Mouse (Mus musculus) kidney, adult 11 months (tissue): ENCODE data around the gene Ypel1.

Source experiments
- DNase-seq: peaks from one replicate; pipeline ENCODE4 v3.0.0; 2022

The Ypel1 gene

GRCm38 (mm10) chr16:17088346-17088745 is 18.9 kb downstream of the Ypel1 start:
- no peak for DNase-seq

GRCm38 (mm10) chr16:17096938-17097337 is 27.4 kb downstream of the Ypel1 start:
- DNase-seq: peak; percentile 12

- DNase-seq: no peak
Observed at GRCm38 (mm10) chr16:17102630-17103220, 33.2 kb downstream of the Ypel1 start.

- no peak for DNase-seq
Observed at GRCm38 (mm10) chr16:17104600-17104999, 35.1 kb downstream of the Ypel1 start.

GRCm38 (mm10) chr16:17110771-17111743 is 41.6 kb downstream of the Ypel1 start, which contains the start of gene Ppil2:
Gene Ppil2 (minus strand): TSS chr16:17111257.
- DNase-seq: peak; percentile 69

- DNase-seq: no peak
Observed at GRCm38 (mm10) chr16:17117309-17117799, 47.9 kb downstream of the Ypel1 start.

- no peak for DNase-seq
Observed at GRCm38 (mm10) chr16:17121569-17121968, 52.1 kb downstream of the Ypel1 start.

GRCm38 (mm10) chr16:17124119-17124870 is 54.8 kb downstream of the Ypel1 start:
- DNase-seq: no peak

- DNase-seq: peak; percentile 70
Observed at GRCm38 (mm10) chr16:17124871-17125520, 55.5 kb downstream of the Ypel1 start, which contains the start of gene 2610318N02Rik. Gene 2610318N02Rik (minus strand): TSS chr16:17125167.

- peak; percentile 46 for DNase-seq
Observed at GRCm38 (mm10) chr16:17127292-17127691, 57.8 kb downstream of the Ypel1 start.

- DNase-seq: no peak
Observed at GRCm38 (mm10) chr16:17131191-17132088, 61.9 kb downstream of the Ypel1 start.

GRCm38 (mm10) chr16:17132089-17132905 is 62.8 kb downstream of the Ypel1 start, which contains the start of gene Sdf2l1:
Gene Sdf2l1 (minus strand): TSS chr16:17132383.
- peak; percentile 97 for DNase-seq

GRCm38 (mm10) chr16:17132906-17133200 is 63.4 kb downstream of the Ypel1 start:
- no peak for DNase-seq
